Mouse (Mus musculus): ENCODE results near the gene Atp5s. TPM values are rescaled to one million over a fixed set of nuclear protein-coding genes. Genes with fewer than 3 reads are reported as not detected.
A peak's percentile ranks its signal among the peaks of the same experiment; 100 is the strongest.

Gene Atp5s
- polyA plus RNA-seq, 1 experiment from 2014 or later = 44.6 TPM

DNA sequence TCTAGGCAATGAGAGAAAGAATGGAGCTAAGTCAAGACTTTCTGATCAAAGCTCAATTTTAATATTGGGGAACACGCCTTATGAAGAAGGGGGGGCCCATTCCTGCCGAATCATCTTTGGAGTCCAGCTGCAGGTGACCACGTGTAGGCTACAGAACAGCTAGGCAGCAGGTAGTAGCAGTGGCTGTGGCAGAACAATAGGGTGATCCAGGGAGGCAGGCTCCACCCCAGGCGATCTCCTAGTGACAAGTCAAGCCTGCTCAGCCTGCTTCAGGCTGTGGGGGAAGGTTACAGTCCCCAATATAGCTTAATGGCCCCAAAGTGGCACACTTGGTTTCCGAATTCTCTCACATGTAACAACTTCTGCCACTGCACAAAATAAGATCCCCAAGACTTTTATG lies 7.5 kb downstream of the Atp5s start:
- Histone ChIP-seq H3K9ac (ENCODE audit: low read length) (no peak overlapping the region), H3K4me3 (ENCODE audit: control insufficient read depth in 1 of 2, insufficient read depth in 1 of 2, low read depth in 1 of 2, low read length in 2 of 2) (no peak overlapping the region), H3K27ac (replicated peaks in 1 of 2; ENCODE audit: control insufficient read depth in 1 of 2, insufficient read depth in 1 of 2, low read depth in 2 of 2, low read length in 2 of 2) (no peak overlapping the region), H3K9me3 (ENCODE audit: control insufficient read depth, low read length) (no peaks in the 10 kb centered on the region), H3K4me1 (ENCODE audit: control insufficient read depth in 2 of 2, insufficient read depth in 2 of 2, low read length in 2 of 2) (peaks cover 0 to 3% of the 10 kb centered on the region in 2 experiments; a peak in 1 of 4 replicates), H3K27me3 (ENCODE audit: control insufficient read depth, insufficient read depth, low read length) (no peaks in the 10 kb centered on the region), H3K36me3 (ENCODE audit: control insufficient read depth, insufficient read depth, low read length) (no peaks in the 10 kb centered on the region), H3K4me2 (ENCODE audit: low read length) (no peak overlapping the region)
- ATAC-seq (ENCODE audit: insufficient number of reproducible peaks, insufficient read depth, low FRiP score, low read depth) = no peak
- WGBS = 55% methylated on average over 5 of the region's 5 CpGs

DNA sequence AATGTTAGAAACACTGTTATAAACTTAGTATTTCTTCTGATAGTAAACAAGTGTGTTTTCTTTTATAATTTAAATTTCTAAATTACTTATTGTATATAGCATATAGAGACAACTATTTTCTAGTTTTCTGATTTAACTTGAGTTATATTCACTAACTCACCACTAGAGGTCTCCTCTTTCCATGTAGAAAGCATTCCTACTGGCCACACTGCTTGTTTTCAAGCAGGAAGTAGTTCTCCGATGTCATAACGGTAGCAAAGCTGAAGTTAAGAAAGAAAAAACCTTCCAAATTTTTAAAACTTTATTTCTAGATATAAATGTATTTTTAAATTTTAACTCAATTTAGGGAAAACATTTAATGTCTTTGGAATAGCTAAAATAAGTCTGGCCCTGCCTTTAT lies 8.8 kb downstream of the Atp5s start:
- no peak overlapping the region for H3K9ac ChIP-seq (ENCODE audit: low read length)
- H3K4me2 ChIP-seq (ENCODE audit: low read length) = peak overlapping the region; percentile 25; the same call in 1 of the 2 replicates
- no peaks in the 10 kb centered on the region for H3K36me3 ChIP-seq (ENCODE audit: control insufficient read depth, insufficient read depth, low read length)
- H3K4me1 ChIP-seq (ENCODE audit: control insufficient read depth in 2 of 2, insufficient read depth in 2 of 2, low read length in 2 of 2) = peaks cover 0 to 3% of the 10 kb centered on the region in 2 experiments; a peak in 1 of 4 replicates
- no peak overlapping the region for H3K27ac ChIP-seq (replicated peaks in 1 of 2; ENCODE audit: control insufficient read depth in 1 of 2, insufficient read depth in 1 of 2, low read depth in 2 of 2, low read length in 2 of 2)
- H3K27me3 ChIP-seq (ENCODE audit: control insufficient read depth, insufficient read depth, low read length) = no peaks in the 10 kb centered on the region
- WGBS = 5% methylated on average over 2 of the region's 2 CpGs
- ATAC-seq (ENCODE audit: insufficient number of reproducible peaks, insufficient read depth, low FRiP score, low read depth) = no peak
- H3K9me3 ChIP-seq (ENCODE audit: control insufficient read depth, low read length) = no peaks in the 10 kb centered on the region
- H3K4me3 ChIP-seq (ENCODE audit: control insufficient read depth in 1 of 2, insufficient read depth in 1 of 2, low read depth in 1 of 2, low read length in 2 of 2) = no peak overlapping the region

DNA sequence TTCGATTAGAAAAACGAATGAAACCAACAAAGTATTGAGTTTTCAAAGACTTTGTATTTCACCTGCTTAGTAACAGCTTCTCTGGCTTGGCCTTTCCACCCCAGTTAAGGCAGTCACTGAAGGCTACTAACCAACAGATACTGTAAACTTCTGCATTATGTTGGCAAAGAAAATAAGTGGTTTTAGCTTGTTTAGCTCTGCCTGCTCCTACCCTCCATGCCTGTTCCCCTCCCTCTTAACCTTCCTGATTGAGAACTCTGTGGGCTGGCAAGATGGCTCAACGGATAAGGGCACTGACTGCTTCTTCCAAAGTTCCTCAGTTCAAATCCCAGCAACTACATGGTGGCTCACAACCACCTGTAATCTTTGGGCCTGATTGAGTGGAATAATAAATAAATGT lies 9.2 kb downstream of the Atp5s start:
- 66% methylated on average over 3 of the region's 3 CpGs for WGBS

DNA sequence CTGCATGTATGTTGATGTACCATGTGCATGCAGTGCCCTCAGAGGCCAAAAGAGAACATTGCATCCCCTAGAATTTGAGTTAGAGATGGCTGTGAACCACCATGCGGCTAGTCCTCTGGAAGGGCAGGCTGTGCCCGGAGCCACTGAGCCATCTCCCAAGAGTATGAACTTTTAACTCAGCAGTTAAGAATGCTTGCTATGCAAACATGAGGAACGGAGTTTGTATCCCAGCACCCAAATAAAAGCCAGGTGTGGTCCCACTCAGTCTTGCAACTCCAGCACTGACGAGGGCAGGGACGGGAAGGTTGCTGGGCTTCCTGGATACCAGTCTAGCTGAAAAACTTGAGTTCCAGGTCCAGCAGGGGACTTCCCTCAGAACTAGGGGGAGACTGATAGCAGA lies 17.2 kb downstream of the Atp5s start:
- H3K9me3 ChIP-seq (ENCODE audit: control insufficient read depth, low read length) = no peaks in the 10 kb centered on the region
- H3K36me3 ChIP-seq (ENCODE audit: control insufficient read depth, insufficient read depth, low read length) = peaks cover 17% of the 10 kb centered on the region
- 0 out of 4 replicates have a peak, but pooled peaks cover 0 to 2% of the 10 kb centered on the region in 2 experiments for H3K4me1 ChIP-seq (ENCODE audit: control insufficient read depth in 2 of 2, insufficient read depth in 2 of 2, low read length in 2 of 2)
- H3K27ac ChIP-seq (replicated peaks in 1 of 2; ENCODE audit: control insufficient read depth in 1 of 2, insufficient read depth in 1 of 2, low read depth in 2 of 2, low read length in 2 of 2) = no peak overlapping the region
- no peaks in the 10 kb centered on the region for H3K27me3 ChIP-seq (ENCODE audit: control insufficient read depth, insufficient read depth, low read length)
- H3K4me3 ChIP-seq (ENCODE audit: control insufficient read depth in 1 of 2, insufficient read depth in 1 of 2, low read depth in 1 of 2, low read length in 2 of 2) = no peak overlapping the region
- H3K9ac ChIP-seq (ENCODE audit: low read length) = no peak overlapping the region
- no peak for ATAC-seq (ENCODE audit: insufficient number of reproducible peaks, insufficient read depth, low FRiP score, low read depth)
- H3K4me2 ChIP-seq (ENCODE audit: low read length) = no peak overlapping the region
- WGBS = 80% methylated on average over 5 of the region's 5 CpGs

More for the DNA sequence above, 9.2 kb downstream of the Atp5s start:
- no peak overlapping the region; the same call in 1 of the 2 replicates for H3K9ac ChIP-seq (ENCODE audit: low read length)
- no peaks in the 10 kb centered on the region for H3K27me3 ChIP-seq (ENCODE audit: control insufficient read depth, insufficient read depth, low read length)
- no peaks in the 10 kb centered on the region for H3K36me3 ChIP-seq (ENCODE audit: control insufficient read depth, insufficient read depth, low read length)
- no peak for ATAC-seq (ENCODE audit: insufficient number of reproducible peaks, insufficient read depth, low FRiP score, low read depth)
- peak overlapping the region; percentile 25; the same call in 1 of the 2 replicates for H3K4me2 ChIP-seq (ENCODE audit: low read length)
- H3K4me1 ChIP-seq (ENCODE audit: control insufficient read depth in 2 of 2, insufficient read depth in 2 of 2, low read length in 2 of 2) = peaks cover 0 to 3% of the 10 kb centered on the region in 2 experiments; a peak in 1 of 4 replicates
- H3K4me3 ChIP-seq (ENCODE audit: control insufficient read depth in 1 of 2, insufficient read depth in 1 of 2, low read depth in 1 of 2, low read length in 2 of 2) = no peak overlapping the region
- no peak overlapping the region for H3K27ac ChIP-seq (replicated peaks in 1 of 2; ENCODE audit: control insufficient read depth in 1 of 2, insufficient read depth in 1 of 2, low read depth in 2 of 2, low read length in 2 of 2)
- no peaks in the 10 kb centered on the region for H3K9me3 ChIP-seq (ENCODE audit: control insufficient read depth, low read length)

DNA sequence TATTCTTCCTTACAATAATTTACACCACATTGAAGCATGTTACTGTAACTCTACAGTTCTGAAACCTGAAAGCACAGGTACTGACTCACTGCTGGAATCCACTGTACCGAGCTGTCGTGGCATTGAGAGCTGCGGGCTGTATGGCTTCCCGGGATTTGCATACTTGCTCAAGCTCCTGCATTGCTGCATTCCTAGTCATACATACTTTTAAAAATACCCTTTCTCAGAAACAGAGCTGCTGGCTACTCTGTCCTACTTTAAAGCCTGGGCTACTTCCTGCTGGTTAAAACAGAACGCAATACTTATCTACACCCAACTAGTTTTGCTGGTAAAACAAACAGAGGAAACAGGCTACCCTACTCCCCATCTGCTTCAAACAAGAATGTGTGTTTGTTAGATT lies 19.4 kb downstream of the Atp5s start:
- Histone ChIP-seq H3K4me1 (ENCODE audit: control insufficient read depth in 2 of 2, insufficient read depth in 2 of 2, low read length in 2 of 2) (0 out of 4 replicates have a peak, but pooled peaks cover 0 to 2% of the 10 kb centered on the region in 2 experiments), H3K27me3 (ENCODE audit: control insufficient read depth, insufficient read depth, low read length) (no peaks in the 10 kb centered on the region), H3K27ac (replicated peaks in 1 of 2; ENCODE audit: control insufficient read depth in 1 of 2, insufficient read depth in 1 of 2, low read depth in 2 of 2, low read length in 2 of 2) (no peak overlapping the region), H3K4me2 (ENCODE audit: low read length) (no peak overlapping the region), H3K4me3 (ENCODE audit: control insufficient read depth in 1 of 2, insufficient read depth in 1 of 2, low read depth in 1 of 2, low read length in 2 of 2) (no peak overlapping the region), H3K9me3 (ENCODE audit: control insufficient read depth, low read length) (no peaks in the 10 kb centered on the region), H3K9ac (ENCODE audit: low read length) (no peak overlapping the region), H3K36me3 (ENCODE audit: control insufficient read depth, insufficient read depth, low read length) (peaks cover 28% of the 10 kb centered on the region)
- 40% methylated on average over 5 of the region's 5 CpGs for WGBS
- ATAC-seq (ENCODE audit: insufficient number of reproducible peaks, insufficient read depth, low FRiP score, low read depth) = no peak

DNA sequence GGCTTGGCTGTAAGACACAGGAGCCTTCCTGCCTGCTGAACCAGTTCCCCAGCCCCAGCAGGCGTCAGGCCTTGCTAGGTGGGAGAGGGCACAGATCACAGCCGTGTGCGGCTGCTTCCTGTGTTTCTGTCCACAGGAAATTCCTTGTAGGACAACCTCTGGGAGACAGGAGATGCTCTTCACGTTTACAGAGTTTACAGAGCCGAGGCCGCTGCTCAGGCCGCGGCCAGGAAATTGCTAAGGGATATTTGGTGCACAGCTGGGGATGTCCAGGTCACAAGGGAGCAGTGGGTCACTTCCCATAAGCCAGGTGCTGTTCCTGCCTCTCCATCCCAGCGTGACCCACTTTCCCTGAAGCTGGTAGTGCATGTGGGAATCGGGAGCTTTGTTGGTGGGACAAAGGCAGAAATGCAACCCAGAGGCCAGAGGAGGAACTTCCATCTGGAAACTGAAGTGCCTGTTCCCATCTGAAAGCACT lies 27.2 kb downstream of the Atp5s start:
- Histone ChIP-seq H3K27me3 (ENCODE audit: control insufficient read depth, insufficient read depth, low read length) (no peaks in the 10 kb centered on the region), H3K36me3 (ENCODE audit: control insufficient read depth, insufficient read depth, low read length) (peaks cover 33% of the 10 kb centered on the region), H3K9me3 (ENCODE audit: control insufficient read depth, low read length) (no peaks in the 10 kb centered on the region), H3K4me2 (ENCODE audit: low read length) (0 out of 2 replicates have a peak overlapping the region, but pooled peaks have one; percentile 8), H3K27ac (replicated peaks in 1 of 2; ENCODE audit: control insufficient read depth in 1 of 2, insufficient read depth in 1 of 2, low read depth in 2 of 2, low read length in 2 of 2) (peak overlapping the region; percentile 9 to 54; a peak in 2 of 4 replicates), H3K4me1 (ENCODE audit: control insufficient read depth in 2 of 2, insufficient read depth in 2 of 2, low read length in 2 of 2) (peaks cover 5 to 18% of the 10 kb centered on the region in 2 experiments; a peak in 3 of 4 replicates), H3K9ac (ENCODE audit: low read length) (no peak overlapping the region), H3K4me3 (ENCODE audit: control insufficient read depth in 1 of 2, insufficient read depth in 1 of 2, low read depth in 1 of 2, low read length in 2 of 2) (no peak overlapping the region)
- 40% methylated on average over 10 of the region's 10 CpGs for WGBS
- no peak for ATAC-seq (ENCODE audit: insufficient number of reproducible peaks, insufficient read depth, low FRiP score, low read depth)

DNA sequence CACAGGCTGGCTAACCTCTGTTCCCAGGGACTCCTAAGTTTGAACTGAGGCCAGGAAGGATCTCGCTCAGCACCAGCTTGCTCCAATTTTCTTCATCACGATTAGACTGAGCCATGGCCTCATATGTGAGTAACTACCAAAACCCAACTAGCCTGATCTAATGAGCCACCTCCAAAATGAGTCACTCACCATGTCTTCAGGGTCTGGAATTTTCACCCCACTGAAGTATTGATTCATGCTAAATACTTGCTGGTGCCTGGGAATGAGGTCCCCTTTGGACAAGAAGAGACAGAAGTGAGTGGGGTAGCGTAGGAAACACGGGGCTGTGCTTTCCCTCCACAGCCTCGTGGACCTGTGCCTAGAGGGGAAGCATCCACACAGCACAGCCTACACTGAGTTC lies 29.2 kb downstream of the Atp5s start:
- Histone ChIP-seq H3K9me3 (ENCODE audit: control insufficient read depth, low read length) (no peaks in the 10 kb centered on the region), H3K27me3 (ENCODE audit: control insufficient read depth, insufficient read depth, low read length) (no peaks in the 10 kb centered on the region), H3K4me2 (ENCODE audit: low read length) (no peak overlapping the region), H3K36me3 (ENCODE audit: control insufficient read depth, insufficient read depth, low read length) (peaks cover 23% of the 10 kb centered on the region), H3K9ac (ENCODE audit: low read length) (no peak overlapping the region), H3K4me1 (ENCODE audit: control insufficient read depth in 2 of 2, insufficient read depth in 2 of 2, low read length in 2 of 2) (peaks cover 10 to 29% of the 10 kb centered on the region in 2 experiments), H3K27ac (replicated peaks in 1 of 2; ENCODE audit: control insufficient read depth in 1 of 2, insufficient read depth in 1 of 2, low read depth in 2 of 2, low read length in 2 of 2) (no peak overlapping the region), H3K4me3 (ENCODE audit: control insufficient read depth in 1 of 2, insufficient read depth in 1 of 2, low read depth in 1 of 2, low read length in 2 of 2) (no peak overlapping the region)
- WGBS = 71% methylated on average over 5 of the region's 5 CpGs
- no peak for ATAC-seq (ENCODE audit: insufficient number of reproducible peaks, insufficient read depth, low FRiP score, low read depth)

DNA sequence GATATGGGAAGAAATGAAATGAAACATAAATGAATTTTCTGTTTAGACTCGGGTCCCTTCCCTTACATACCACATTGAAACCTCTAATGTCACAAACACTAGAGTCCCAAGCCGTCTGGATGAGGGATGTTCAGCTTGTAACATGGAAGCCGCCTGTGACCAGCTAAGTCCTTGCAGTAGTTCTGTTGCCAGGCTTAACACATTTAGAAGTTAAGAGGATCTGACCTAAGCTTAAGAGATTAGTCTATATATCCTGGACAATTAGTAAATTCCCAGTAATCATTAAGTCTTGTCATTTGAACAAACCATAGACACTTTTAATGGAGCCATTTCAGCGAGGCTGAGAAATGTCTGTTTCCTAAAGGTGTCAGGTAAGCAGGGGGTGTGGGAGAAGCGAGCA lies 31.3 kb downstream of the Atp5s start:
- H3K4me1 ChIP-seq (ENCODE audit: control insufficient read depth in 2 of 2, insufficient read depth in 2 of 2, low read length in 2 of 2) = peaks cover 14 to 35% of the 10 kb centered on the region in 2 experiments
- no peak overlapping the region for H3K4me3 ChIP-seq (ENCODE audit: control insufficient read depth in 1 of 2, insufficient read depth in 1 of 2, low read depth in 1 of 2, low read length in 2 of 2)
- 69% methylated on average over 5 of the region's 5 CpGs for WGBS
- no peak overlapping the region for H3K4me2 ChIP-seq (ENCODE audit: low read length)
- no peak overlapping the region for H3K27ac ChIP-seq (replicated peaks in 1 of 2; ENCODE audit: control insufficient read depth in 1 of 2, insufficient read depth in 1 of 2, low read depth in 2 of 2, low read length in 2 of 2)
- H3K9me3 ChIP-seq (ENCODE audit: control insufficient read depth, low read length) = no peaks in the 10 kb centered on the region
- no peak overlapping the region for H3K9ac ChIP-seq (ENCODE audit: low read length)
- no peaks in the 10 kb centered on the region for H3K27me3 ChIP-seq (ENCODE audit: control insufficient read depth, insufficient read depth, low read length)
- H3K36me3 ChIP-seq (ENCODE audit: control insufficient read depth, insufficient read depth, low read length) = peaks cover 7% of the 10 kb centered on the region; the same call in 1 of the 2 replicates
- no peak for ATAC-seq (ENCODE audit: insufficient number of reproducible peaks, insufficient read depth, low FRiP score, low read depth)

All from heart, embryonic 14.5 days (tissue).